Mouse (Mus musculus) limb, embryonic 14.5 days (tissue): ENCODE data around the gene Ankrd26. TPM values are rescaled to one million over a fixed set of nuclear protein-coding genes. Genes with fewer than 3 reads are reported as not detected.
A peak's percentile ranks its signal among the peaks of the same experiment; 100 is the strongest.

ENCODE experiments used
- ATAC-seq: fragments of 200-750 bp; cut with Nextera tagmentation; 2 replicates; pipeline ENCODE4 v1.8.0; 2017; ENCODE audit warnings: low read depth, moderate number of reproducible peaks, moderate TSS enrichment; ENCODE audit not compliant: low FRiP score
- DNase-seq: peaks from one replicate; pipeline ENCODE4 v3.0.0-alpha.2; 2015; ENCODE audit warnings: low spot score
- H3K27ac ChIP-seq: fragments of 300-500 bp; sonication (generic); replicated peaks from 2 replicates; pipeline ENCODE4 v1.5.1; 2014; ENCODE audit warnings: low read depth, mild to moderate bottlenecking, low read length, moderate library complexity, mixed read lengths
- H3K27me3 ChIP-seq: fragments of 300-500 bp; sonication (generic); 2 replicates; pipeline ENCODE4 v1.6.1; 2014; ENCODE audit warnings: low read length, mixed read lengths; ENCODE audit not compliant: control insufficient read depth, insufficient read depth
- H3K36me3 ChIP-seq: fragments of 300-500 bp; sonication (generic); 2 replicates; pipeline ENCODE4 v1.6.1; 2014; ENCODE audit warnings: mild to moderate bottlenecking, low read length, moderate library complexity, mixed read lengths; ENCODE audit not compliant: control insufficient read depth, insufficient read depth
- H3K4me1 ChIP-seq: fragments of 300-500 bp; sonication (generic); 2 replicates; pipeline ENCODE4 v1.6.1; 2014; ENCODE audit warnings: antibody characterized with exemption, low read length, mixed read lengths; ENCODE audit not compliant: control insufficient read depth, insufficient read depth
- H3K4me2 ChIP-seq: fragments of 300-500 bp; sonication (generic); replicated peaks from 2 replicates; pipeline ENCODE4 v1.6.1; 2014; ENCODE audit warnings: low read depth, mild to moderate bottlenecking, low read length, moderate library complexity; ENCODE audit not compliant: severe bottlenecking
- H3K4me3 ChIP-seq: fragments of 300-500 bp; sonication (generic); replicated peaks from 2 replicates; pipeline ENCODE4 v1.5.1; 2014; ENCODE audit warnings: low read length
- H3K9ac ChIP-seq: fragments of 300-500 bp; sonication (generic); 2 replicates; pipeline ENCODE4 v1.6.1; 2014; ENCODE audit warnings: mild to moderate bottlenecking, low read depth, low read length, moderate library complexity; ENCODE audit not compliant: severe bottlenecking
- H3K9me3 ChIP-seq: fragments of 300-500 bp; sonication (generic); 2 replicates; pipeline ENCODE4 v1.6.1; 2016; ENCODE audit warnings: low read length; ENCODE audit not compliant: control insufficient read depth
- POLR2A ChIP-seq: fragments of 200-500 bp; IDR thresholded peaks from 2 replicates; pipeline ENCODE4 v1.8.0; 2012; ENCODE audit warnings: inconsistent platforms, mild to moderate bottlenecking, moderate library complexity, borderline replicate concordance; ENCODE audit not compliant: insufficient read depth, insufficient read length; ENCODE audit errors: extremely low read depth
- WGBS: fragments of 180-500 bp; shearing (Covaris S2); extraction: QIAGEN DNeasy Blood & Tissue Kit; methylation state at CpG from one replicate; pipeline ENCODE4 v1.1.7; 2014; 5-methylcytosine and 5-hydroxymethylcytosine counted together
- polyA plus RNA-seq, 2 experiments: library from polyadenylated mRNA; depleted of rRNA in 1 of 2; stranded (reverse) in 1 of 2; unstranded in 1 of 2; fragments of >200 nt; fragmentation: Nextera tagmentation in 1 of 2; extraction: Ambion mirVana in 1 of 2; gene quantifications; 2 replicates each; pipeline versions ENCODE4 v1.2.1 to v1.2.3; 2012 to 2014

Gene Ankrd26
- polyA plus RNA-seq, 2 experiments = 11.1 to 12.6 TPM

DNA sequence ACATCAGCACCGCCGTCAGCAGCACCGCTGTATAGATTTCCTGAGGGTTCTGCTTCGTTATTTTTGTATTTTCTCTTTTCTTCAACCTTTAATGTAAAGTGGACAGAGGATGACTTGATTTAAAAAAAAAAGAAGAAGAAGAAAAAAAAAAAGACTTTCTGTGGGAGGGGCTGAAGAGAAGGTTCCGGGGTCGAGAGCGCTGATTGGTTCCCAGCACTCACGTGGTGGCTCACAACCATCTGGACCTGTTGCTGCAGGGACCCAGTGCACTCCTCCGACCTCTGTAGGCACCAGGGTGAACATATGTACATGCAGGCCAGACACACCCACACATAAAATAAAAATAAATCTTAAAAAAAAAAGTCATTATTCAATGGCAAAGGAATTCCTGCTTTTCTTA is 28.6 kb downstream of the Ankrd26 start:
- DNase-seq (no peak), ATAC-seq (no peak)
- H3K9me3 ChIP-seq = no peaks in the 10 kb centered on the region
- WGBS = 83% methylated on average over 9 of the region's 9 CpGs
- H3K27ac ChIP-seq = no peak overlapping the region
- H3K4me2 ChIP-seq = no peak overlapping the region
- H3K27me3 ChIP-seq = no peaks in the 10 kb centered on the region
- H3K4me1 ChIP-seq = no peaks in the 10 kb centered on the region
- H3K36me3 ChIP-seq = peaks cover 68% of the 10 kb centered on the region
- no peak for TF ChIP-seq POLR2A
- H3K9ac ChIP-seq = no peak overlapping the region
- no peak overlapping the region for H3K4me3 ChIP-seq

DNA sequence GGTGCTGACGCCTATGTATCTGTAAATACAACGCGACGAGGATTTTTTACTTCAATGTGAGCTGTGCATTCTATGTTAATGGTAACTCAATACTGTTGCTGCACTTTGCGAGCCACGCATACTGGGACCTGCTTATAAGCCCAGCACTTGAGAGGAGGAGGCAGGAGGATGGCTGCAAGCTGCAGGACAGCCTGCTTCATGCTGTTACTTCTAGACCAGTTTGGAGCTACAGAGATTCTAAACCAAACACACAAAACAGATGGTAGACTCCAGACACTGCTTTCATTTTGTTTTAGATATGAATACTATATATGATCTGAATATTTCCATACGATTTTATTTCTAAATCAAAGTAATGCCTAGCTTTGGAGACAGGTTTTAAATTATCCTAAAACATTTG is 41.4 kb downstream of the Ankrd26 start:
- Histone ChIP-seq H3K4me2 (no peak overlapping the region), H3K9me3 (no peaks in the 10 kb centered on the region), H3K27ac (no peak overlapping the region), H3K27me3 (no peaks in the 10 kb centered on the region), H3K4me3 (no peak overlapping the region), H3K36me3 (peaks cover 81% of the 10 kb centered on the region), H3K9ac (no peak overlapping the region), H3K4me1 (no peaks in the 10 kb centered on the region)
- whole genome bisulfite sequencing = 66% methylated on average over 7 of the region's 7 CpGs
- no peak for TF ChIP-seq POLR2A
- ATAC-seq = no peak
- peak; percentile 9 for DNase-seq

GRCm38 (mm10) chr6:118513335-118514012 is 48.6 kb downstream of the Ankrd26 start:
- H3K4me2 ChIP-seq = no peak overlapping the region
- H3K36me3 ChIP-seq = peaks cover 68% of the 10 kb centered on the region
- ATAC-seq (no peak), DNase-seq (no peak)
- WGBS = 91% methylated on average over 12 of the region's 12 CpGs
- no peak overlapping the region for H3K9ac ChIP-seq
- no peak for TF ChIP-seq POLR2A
- H3K27me3 ChIP-seq = no peaks in the 10 kb centered on the region
- no peak overlapping the region for H3K4me3 ChIP-seq
- no peaks in the 10 kb centered on the region for H3K4me1 ChIP-seq
- H3K9me3 ChIP-seq = no peaks in the 10 kb centered on the region
- H3K27ac ChIP-seq = no peak overlapping the region

DNA sequence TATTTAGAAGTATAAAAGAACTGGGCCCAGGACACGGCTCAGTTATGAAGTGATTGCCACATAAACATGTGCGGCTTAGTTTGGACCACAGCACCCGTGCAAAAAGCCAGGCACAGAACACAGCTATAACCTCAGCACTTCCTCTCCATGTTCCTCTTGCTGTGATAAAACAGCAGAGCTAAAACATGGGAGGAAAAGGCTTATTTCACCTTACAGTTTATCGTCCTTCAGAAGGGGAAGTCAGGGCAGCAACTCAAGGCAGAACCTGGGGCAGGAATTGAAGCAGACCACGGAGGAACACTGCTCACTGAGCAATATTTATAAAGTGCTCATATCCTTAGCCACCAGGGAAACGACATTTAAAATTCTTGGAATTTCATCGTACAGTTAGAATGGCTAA is 63.0 kb downstream of the Ankrd26 start:
- Histone ChIP-seq H3K9me3 (no peaks in the 10 kb centered on the region), H3K4me3 (no peak overlapping the region), H3K9ac (no peak overlapping the region), H3K4me1 (no peaks in the 10 kb centered on the region), H3K4me2 (no peak overlapping the region), H3K27me3 (no peaks in the 10 kb centered on the region), H3K36me3 (peaks cover 14% of the 10 kb centered on the region), H3K27ac (no peak overlapping the region)
- ATAC-seq = no peak
- no peak for TF ChIP-seq POLR2A
- no peak for DNase-seq
- 79% methylated on average over 7 of the region's 7 CpGs for WGBS

- H3K9ac ChIP-seq = no peak overlapping the region
- H3K4me1 ChIP-seq = peaks cover 7% of the 10 kb centered on the region; the same call in 1 of the 2 replicates
- H3K4me2 ChIP-seq = no peak overlapping the region
- H3K9me3 ChIP-seq = no peaks in the 10 kb centered on the region
- H3K27ac ChIP-seq = no peak overlapping the region
- DNase-seq (no peak), ATAC-seq (no peak)
- H3K4me3 ChIP-seq = no peak overlapping the region
- no peaks in the 10 kb centered on the region; the same call in 1 of the 2 replicates for H3K36me3 ChIP-seq
- TF ChIP-seq POLR2A = no peak
- H3K27me3 ChIP-seq = no peaks in the 10 kb centered on the region
- WGBS = 81% methylated on average over 1 of the region's 1 CpGs
Measured at GRCm38 (mm10) chr6:118482125-118482524, 79.9 kb downstream of the Ankrd26 start.
